Mouse (Mus musculus) neural tube, postnatal 0 days (tissue): Measurements from ENCODE around the gene 4930402F06Rik. TPM values are rescaled to one million over a fixed set of nuclear protein-coding genes. Genes with fewer than 3 reads are reported as not detected.

Source experiments
- polyA plus RNA-seq: library from polyadenylated mRNA; unstranded; fragments of >200 nt; fragmentation: Nextera tagmentation; extraction: Ambion mirVana; gene quantifications from 2 replicates; pipeline ENCODE4 v1.2.1, GENCODE M21; 2015

4930402F06Rik gene
- not detected in 2 replicates for polyA plus RNA-seq

DNA sequence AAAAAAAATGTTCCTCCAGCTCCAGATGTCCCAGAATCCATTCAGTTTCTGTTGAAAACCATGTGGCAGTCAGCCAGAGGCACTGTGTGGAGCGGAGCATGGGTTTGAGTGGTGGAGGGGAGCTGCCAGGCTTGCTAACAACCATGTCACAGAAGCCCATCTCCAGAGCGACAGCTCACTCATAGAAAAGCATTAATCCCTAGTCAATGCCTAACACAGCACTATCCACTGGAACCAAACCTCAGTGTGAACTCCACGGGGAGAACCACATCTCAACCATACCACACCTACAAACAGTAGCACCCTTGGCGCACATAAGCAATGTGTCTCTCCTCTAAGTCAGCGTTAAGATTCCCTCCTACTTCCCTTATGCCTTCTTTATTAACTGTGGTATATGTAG, at the start of gene 4930402F06Rik:
Gene 4930402F06Rik (minus strand): TSS at position 80 of the 400 bp plus-strand sequence.

DNA sequence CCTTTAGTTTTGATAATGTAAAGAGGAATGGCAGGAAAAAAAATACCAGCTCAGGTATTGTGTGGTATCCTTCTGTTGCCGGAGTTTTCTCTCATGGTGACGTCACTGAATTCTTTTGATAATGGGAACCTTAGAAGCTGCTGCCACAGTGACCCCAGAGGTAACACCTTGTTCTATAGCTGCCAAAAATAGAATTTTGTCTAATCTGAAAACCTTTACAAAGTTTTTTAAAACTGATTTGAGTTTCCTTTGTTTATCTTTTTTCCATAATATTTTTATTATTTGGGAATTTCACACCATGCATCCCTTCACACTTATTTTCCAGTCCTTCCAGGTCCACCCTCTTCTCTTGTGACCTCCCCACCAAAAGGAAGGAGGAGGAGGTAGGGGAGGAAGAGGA, 29.3 kb downstream of the 4930402F06Rik start, which contains the start of gene 4930568D16Rik:
Gene 4930568D16Rik (minus strand): TSS at position 101 of the 400 bp plus-strand sequence.

DNA sequence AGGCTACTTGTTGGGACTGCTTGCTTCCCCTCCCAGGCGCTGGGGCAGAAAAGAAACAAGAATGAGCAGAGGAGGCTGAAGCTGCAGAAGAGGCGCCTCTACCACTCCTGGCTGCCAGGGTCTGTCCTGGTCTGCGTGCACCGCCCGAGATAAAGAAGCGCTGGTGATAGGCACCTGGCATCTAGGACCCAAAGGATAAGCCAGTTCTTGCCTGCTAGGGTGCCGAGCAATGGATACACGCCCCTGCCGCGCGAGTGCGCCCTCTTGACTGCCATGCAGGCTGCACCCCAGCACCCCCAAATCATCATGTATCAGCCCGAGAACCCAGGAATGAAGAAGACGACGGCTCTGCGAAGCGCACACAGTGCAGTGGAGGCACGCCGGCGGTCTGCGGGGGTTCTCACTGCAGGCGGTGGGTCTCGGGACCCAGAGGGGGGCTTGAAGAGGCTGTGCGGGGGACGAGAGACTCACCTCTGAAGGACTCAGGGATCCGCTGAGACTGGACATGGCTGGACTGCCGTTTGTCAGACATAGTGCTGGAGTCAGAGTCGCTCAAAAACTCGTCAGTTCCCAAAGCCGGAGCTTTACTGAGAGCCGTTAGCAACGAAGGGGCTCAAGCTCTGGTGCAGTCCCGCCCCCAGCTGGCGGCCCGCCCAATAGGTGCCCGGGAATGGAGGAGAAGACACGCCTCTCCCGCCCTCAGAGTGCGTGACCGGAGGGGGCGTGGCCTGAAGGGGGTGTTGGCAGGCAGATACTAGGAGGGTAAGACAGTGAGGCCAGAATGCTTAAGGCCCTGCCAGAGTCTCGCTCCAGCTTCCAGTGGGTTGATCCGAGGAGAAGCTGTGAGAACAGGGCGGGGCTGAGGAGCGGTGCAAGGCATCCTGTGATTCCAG, 60.3 kb downstream of the 4930402F06Rik start, which contains the start of gene Stom:
Gene Stom (minus strand): TSS at position 589 of the 893 bp plus-strand sequence.

Other genes with a start within 250 kb of the 4930402F06Rik start
- gene Rab14, start 196.1 kb downstream of the 4930402F06Rik start, polyA plus RNA-seq, result 453 and 536 TPM in 2 replicates
- gene Gsn, start 140.8 kb downstream of the 4930402F06Rik start, polyA plus RNA-seq, result 56.2 and 93.3 TPM in 2 replicates
- gene Stom, start 60.2 kb downstream of the 4930402F06Rik start, polyA plus RNA-seq, result 24.4 and 25.3 TPM in 2 replicates
- not detected in 2 replicates for gene 4930568D16Rik, start 29.4 kb downstream of the 4930402F06Rik start, polyA plus RNA-seq
- 4.9 and 5.3 TPM in 2 replicates for gene Ggta1, start 66.1 kb upstream of the 4930402F06Rik start, polyA plus RNA-seq
- gene Dab2ip, start 161.1 kb upstream of the 4930402F06Rik start, polyA plus RNA-seq, result 74.1 and 87.3 TPM in 2 replicates